Mouse (Mus musculus): ENCODE measurements around the gene Junb.

Gene Junb

DNA sequence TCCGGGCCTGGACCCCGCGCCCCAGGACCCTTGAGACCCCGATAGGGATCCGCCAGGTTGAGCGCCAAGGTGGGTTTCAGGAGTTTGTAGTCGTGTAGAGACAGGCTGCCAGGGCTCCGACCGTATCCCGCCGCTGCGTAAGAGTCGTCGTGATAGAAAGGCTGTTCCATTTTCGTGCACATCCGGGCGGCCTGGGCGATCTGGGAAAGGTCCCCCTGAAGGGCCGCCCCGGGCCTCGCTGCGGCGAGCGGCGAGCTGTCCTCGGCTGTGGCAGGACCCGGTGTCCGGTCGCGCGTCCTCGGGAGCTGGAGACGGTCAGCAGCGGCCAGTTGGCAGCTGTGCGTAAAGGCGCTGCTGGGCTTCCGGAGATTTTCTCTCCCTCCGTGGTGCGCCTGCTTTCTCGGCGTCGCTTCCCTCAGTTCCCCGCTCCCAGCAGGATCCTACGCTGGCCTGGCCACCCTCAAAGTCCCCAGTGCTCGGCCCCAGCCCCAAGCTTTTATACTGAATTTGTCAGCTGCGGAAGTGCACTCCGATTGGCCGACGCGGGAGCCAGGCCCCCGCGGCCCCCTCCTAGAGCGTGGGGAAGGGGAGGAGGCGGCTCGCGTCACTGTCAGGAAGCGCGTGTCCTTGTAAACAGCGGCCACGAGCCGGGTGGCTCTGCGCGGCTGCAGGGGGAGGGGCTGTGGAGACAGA is at the start of gene Junb:
Gene Junb (minus strand): TSS at position 471 of the 693 bp plus-strand sequence.
- DNase-seq = peak; percentile 97

DNA sequence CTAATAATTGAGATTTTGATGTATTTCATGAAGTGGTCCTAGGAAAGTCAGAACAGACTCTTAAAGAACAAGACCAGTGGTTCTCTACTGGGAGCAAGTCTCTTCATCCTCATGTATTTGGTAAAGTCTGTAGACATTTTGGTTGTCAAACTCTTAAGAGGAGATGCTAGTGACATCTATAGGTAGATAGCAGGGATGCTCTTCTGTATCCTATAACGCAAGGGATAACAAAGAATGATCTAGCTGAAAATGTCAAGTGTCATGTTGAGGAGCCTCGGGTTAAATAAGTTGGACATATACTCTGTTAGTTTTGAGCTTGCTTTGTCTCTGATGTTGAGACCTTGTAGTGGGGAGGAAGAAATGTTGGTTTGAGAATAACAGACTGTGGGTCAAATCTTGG is 49.4 kb upstream of the Junb start:
- DNase-seq = no peak

DNA sequence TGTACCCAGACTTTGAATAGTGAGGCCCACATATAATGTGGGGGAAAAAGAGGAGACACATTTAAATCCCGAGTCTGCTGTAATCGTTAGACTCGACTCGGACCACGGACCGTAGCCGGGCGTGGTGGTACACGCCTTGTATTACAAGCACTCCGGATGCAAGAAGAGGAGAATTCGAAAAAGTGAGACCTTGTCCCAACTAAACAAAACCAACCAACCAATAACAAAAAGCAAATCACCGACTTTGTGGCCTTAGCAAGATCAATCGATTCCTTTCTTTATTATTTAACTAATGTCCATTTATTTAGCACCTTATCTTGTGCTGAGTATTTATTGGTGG is 49.0 kb upstream of the Junb start:
- no peak for DNase-seq

DNA sequence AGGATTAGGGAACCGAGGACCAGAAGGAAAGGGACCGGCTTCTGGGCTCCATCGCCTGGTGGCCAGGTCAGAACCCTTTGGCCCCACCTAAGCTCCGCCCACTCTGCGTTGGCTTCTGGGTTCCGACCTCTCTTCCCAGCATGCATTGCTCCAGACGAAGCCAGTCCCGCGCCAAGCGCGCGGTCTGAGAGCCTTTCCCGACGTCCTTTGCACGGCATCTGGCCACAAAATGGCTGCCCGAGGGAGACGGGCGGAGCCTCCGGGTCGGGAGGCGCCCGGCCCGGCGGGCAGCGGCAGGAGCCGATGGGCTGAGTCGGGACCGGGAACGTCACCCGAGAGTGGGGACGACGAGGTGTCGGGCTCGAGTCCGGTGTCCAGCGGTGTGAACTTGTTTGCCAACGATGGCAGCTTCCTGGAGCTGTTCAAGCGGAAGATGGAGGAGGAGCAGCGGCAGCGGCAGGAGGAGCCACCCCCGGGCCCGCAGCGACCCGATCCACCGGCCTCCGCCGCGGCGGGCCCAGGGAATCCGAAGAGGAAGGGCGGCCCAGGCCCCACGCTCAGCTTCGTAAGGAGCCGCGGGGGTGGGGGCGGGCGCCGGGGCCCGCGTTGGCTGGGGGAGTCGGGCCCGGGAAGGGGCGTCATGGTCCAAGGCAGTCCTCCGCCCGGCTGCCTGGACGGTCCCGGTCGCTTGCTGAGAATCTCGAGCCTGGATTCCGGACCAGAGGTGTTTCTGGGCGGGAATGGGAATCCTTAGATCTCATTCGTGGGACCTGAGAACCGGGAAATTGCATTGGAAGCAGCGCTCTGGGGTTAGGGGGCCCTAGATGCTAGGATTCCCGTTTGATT is 48.4 kb upstream of the Junb start, which contains the start of gene Trir:
Gene Trir (plus strand): TSS at position 154 of the 846 bp plus-strand sequence.
- peak; percentile 98 for DNase-seq

DNA sequence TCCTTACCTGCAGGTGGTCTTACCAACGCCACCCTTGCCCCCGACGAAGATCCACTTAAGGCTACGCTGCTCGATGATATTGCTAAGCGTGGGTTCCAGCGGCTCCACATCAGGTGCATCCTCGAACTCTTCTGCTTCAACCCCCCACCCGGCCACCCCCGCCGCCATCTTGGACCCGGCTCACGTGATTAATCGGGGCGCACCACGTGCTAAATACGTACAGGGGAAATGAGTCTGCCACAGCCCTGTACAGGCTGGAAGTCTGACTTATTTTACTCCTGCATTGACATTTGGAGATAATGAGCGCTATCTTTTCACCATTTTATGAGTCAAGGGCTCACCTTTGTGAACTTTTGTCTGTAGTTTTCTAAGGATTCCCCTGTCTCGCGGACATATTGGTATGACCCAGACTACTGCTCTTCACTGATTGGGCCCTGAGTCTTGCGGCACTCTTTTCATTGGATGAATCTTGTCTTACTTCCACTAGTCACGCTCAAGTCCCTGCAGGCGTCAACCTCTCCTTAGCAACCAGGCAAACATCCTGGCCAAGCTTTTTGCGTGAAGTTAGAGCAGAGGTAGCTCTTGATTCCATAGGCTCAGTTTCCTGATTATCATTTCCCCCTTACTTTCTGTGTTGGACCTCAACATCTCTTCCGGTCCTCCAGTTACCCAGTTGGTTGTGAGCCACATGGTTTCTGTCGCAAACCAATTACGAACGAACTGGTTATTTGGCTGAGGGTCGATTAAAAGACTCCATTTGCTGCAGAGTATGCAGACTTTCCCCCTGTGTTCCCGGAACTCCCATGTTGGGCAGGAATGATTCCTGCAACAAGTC is 46.8 kb upstream of the Junb start, which contains the start of gene Asna1:
Gene Asna1 (minus strand): TSS at position 184 of the 835 bp plus-strand sequence.
- peak; percentile 90 for DNase-seq

DNA sequence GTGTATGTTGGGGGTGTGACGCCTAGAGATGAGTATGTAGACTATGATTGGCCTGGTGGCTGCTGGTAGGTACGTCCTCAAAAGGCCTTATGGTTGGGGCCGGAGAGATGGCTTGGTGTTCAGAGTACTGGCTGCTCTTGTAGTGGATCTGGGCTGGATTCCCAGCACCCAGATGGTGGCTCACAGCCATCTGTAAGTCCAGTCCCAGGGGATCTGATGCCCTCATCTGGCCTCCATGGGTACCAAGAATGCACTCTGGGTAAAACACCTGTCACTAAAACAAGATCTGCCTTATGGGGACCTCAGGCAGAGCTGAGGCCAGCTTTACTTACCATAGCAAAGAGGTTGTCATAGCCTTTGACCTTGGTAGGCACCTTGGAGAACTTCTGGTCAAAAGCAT is 45.3 kb upstream of the Junb start:
- no peak for DNase-seq

DNA sequence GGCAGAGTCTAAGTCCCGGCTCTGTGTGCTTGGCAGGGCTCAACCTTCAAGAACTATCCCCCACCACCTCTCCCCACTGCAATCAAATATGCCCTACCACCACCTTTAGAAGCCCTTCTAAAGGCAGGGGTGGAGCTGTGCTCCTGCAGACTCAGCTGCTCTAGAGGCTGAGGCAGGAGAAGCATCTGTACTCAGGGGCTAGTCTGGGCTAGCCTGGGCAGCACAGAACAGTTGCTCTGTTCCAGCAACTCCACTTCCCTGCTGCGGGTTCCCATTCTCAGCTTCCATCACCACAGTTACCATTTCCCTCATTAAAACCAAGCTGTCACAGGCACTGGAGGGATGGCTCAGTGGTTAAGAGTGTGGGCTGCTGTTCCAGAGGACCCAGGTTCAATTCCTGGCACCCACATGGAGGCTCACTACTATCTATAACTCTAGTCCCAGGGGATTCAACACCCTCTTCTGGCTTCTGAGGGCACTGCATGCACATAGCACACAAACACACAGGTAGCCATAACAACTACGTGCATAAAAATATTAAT is 43.1 kb upstream of the Junb start:
- no peak for DNase-seq

DNA sequence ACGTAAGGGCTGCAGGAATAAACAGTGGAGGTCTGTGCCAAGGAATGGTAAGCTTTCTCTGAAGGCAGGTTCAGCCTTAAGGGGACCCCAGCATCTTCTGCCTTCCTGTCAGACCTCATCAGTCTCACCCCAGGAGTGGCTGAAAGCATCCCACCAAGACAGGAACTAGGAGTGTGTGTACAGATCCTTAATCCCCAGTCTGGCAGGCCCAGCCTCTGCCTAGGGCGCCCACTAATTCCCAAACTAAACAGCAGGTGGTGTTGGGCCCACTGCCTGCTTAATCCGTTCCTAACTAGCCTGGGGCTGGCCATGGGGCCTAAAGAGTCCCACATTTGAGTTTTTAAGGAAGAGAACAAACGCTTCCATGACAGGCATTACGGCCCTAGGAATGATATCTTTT is 38.7 kb upstream of the Junb start:
- no peak for DNase-seq

DNA sequence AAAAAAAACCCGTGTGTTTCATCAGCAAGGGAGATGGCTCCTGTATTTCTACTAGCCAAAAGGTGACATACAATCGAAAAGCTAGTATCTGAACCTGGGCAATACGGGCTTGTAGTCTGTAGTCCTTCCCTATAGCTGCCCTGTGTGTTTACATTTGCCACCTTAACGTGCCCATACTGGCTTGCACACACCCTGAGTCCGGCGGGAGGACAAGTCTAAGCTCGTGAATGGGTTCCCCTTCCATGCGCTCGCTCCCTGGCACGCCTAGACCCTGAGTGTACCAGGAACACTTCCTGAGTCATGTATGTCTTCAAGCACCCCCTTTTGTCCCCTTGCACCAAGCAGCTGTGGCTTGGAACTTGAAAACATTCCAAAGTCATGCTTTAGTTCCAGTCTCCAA is 38.2 kb upstream of the Junb start:
- DNase-seq = no peak

DNA sequence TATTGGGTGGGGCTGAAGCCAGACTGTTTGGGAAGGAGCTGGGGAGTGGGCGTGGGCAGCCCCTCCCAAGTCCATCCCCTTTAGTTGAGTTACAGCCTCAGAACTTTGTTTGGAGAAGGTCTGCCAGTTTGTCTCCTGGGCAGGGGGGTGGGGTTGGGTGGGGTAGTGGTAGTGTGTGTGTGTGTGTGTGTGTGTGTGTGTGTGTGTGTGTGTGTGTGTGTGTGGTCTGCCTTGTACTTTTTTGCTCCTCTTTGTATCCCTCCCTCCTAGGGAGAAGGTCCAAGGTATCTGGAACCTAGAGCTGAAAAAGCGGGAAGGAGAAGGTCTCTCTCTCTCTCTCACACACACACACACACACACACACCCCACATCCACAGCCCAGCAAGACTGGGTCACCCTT is 35.9 kb upstream of the Junb start, which contains the start of gene Best2:
Gene Best2 (minus strand): TSS at position 101 of the 400 bp plus-strand sequence.
- no peak for DNase-seq

DNA sequence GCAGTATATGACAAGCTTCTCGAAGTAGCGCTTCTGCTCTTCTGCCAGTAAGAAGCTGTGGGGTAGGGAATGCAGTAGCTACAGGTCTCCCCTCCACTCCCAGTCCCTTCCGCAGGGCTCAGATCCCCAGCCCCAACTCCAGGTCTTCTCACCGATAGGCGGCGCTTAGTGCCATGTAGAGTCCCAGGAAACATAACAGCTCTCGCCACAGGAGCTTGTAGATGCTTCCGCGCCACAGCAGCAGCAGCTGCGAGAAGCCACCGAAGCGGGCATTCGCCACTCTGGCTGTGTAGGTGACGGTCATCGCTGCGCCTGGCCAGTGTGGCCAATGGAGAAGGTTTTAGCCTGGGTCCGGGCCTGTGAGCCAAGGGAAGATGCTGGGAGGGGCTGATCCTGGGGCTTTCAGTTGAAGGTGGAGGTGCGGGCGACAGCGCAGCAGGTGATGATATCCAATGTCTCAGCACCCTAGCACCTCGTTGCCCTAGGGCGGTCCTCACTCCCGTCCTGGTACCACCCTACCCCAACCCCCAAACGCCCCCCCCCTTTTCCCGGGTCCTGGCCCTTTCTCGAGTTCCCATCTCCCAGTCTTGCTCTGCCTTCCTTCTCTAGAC is 34.8 kb upstream of the Junb start:
- peak; percentile 80 for DNase-seq

DNA sequence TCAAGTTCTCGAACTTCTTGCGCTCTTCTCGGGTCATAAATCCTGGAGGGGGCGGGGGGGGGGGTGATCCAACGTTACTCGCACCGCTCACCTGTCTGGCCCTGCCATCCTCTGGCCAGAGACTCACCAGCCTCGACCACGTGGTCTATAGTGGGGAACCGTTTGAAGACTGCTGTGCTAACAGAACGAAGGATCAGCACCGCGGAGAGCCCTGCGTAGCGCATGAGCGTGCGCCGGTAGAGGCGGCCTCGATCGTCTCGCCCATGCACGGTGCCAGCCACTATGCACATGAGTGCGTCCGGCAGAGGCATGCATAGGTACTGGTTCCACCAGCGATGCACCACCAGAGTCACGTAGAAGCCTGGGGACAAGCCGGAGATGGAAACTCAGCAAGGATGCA is 32.7 kb upstream of the Junb start:
- no peak for DNase-seq

DNA sequence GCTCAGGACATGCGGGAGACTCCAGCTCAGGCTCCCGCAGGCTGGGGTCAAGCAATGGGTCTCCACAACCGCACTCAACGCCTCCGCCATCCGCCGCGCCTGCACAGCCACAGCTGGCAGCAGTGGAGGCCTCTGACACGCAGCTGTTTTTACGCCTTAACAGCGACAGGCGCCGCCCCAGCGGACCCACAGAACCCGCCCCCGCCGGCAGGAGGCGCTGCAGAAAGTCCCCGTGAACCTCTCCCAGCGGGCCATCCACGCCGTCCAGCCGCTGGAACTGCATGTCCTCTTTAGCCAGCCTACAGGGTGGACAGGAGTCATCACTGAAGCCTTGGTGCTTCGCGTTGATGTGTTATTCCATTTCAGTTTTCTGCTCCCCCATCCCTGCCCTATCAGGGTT is 29.2 kb upstream of the Junb start:
- DNase-seq = no peak

DNA sequence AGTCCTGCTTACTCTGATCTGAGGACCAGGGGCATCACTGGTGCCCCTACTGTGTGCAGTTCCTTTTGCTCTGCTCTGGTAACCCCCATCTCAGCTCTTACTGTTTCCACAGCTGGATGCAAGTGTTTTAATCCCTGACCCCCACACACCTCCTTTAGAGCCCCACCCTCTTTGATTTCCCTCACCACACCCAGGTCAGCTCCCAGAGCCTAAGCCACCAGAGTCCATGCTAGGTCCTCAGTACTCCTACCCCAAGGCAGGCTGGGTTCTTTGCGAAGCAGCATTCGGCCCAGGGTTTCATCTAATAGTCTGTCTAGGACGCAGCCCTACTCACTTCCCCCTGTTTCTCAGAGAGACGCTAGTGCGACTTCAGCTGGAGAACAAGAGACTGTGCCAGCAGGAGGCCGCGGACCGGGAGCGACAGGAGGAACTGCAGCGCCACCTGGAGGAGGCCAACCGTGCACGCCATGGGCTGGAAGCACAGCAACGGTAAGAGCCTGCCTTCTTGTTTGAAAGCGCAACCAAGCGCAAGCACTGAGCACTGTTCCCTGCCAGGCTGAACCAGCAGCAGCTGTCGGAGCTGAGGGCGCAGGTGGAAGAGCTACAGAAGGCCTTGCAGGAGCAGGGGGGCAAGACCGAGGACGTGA is 19.3 kb upstream of the Junb start:
- DNase-seq = peak; percentile 89

DNA sequence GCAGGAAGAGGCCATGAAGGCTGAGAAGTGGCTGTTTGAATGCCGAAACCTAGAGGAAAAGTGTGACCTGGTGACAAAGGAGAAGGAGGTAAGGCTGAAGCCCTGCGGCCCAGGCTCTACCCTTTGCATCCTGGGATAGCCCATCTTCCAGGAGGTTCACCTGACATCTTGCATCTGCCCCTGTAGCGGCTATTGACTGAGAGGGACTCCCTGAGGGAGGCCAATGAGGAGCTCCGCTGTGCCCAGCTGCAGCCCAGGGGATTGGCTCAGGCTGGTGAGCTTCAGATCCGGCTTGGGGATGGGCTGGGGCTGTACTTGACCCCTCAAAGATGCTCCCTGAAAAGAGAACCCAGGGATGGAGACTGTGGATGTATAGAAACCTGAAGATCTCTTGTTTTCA is 18.5 kb upstream of the Junb start:
- no peak for DNase-seq

DNA sequence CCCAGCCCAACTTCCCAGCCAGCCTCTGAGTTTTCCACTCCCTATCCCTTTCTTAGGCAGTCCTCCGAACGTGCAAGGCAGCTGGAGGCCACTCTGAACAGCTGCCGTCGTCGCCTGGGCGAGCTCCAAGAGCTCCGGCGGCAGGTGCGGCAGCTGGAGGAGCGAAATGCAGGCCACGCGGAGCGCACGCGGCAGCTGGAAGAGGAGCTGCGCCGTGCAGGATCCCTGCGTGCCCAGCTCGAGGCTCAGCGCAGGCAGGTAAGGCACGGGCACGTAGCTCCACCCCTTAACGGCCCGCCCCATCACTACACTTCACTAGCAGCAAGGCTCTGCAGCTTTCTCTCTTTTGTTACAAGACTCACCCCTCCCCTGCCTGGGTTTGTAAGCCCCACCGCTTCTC is 17.2 kb upstream of the Junb start:
- DNase-seq = no peak

DNA sequence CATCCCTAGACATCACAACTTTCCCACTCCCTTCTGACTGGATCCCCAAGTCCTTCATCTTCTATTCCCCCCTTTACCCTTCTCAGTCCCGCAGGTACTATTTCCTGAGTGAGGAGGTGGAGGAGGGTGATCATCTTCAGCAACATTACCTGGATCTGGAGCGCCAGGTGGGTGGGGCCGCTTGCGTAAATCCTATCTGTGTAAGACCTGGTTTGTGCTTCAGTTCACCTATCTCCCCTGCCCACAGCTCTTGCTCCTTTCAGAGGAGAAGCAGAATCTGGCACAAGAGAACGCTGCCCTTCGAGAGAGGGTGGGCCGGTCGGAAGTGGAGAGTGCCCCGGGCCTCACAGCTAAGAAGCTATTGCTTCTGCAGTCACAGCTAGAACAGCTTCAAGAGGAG is 15.9 kb upstream of the Junb start:
- DNase-seq = no peak

DNA sequence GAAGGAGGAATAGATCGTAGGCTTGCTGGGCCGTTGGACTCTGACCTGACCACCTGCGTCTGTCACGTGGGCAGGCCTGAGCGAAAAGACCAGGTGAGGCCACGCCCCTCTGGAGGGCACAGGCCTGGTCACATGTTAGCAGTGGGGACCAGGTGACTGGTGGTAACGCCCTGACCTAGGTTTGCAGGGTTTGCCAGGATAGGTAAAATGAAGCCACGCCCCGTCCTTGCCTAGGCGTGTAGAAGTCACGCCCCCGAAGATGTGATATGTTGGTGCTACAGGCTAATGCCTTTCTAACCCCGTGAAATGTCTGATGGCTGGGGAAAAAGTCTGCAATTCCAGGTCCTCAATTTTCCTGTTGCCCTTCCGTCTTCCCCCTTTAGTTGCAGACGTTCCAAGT is 12.3 kb upstream of the Junb start:
- DNase-seq = peak; percentile 93

DNA sequence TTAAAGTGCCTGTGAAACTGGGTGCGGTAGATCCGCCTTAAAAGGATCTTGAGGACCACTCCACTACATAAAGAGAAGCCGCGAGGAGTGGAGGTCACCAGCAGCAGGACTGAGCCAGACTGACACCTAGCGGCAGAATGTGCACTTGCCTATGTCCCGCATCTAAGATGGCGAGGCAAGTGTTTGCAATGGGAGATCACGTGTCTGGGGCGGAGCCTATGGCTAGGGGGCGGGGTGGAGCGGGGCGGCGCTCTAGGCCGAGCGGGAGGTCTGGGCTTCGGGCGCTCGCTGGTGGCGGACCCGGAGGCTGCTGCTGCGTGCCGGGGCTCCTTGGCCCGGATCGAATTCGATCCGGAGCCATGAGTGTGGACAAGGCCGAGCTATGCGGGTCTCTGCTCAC is 11.8 kb upstream of the Junb start, which contains the start of gene Hook2:
Gene Hook2 (plus strand): TSS at position 255 of the 400 bp plus-strand sequence.
- peak; percentile 99 for DNase-seq

DNA sequence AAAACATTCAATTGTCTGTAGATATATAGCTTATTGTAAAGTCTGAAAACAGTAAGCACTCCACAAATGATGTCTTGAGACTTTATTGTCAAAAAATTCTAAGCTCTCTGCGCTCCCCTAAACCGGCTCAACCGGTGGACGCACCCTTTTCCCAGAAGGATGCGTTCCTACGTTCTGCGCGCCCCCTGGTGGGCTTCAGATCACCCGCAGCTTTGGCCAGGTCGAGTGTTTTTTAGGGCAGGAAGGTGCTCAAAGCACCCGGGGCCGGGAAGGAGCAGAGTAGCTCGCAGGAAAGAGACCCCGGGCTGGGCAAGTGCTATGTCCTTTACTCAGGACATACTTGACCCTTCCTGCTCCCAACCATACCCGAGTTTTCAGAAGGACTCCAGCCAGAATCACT is 11.3 kb upstream of the Junb start:
- peak; percentile 95 for DNase-seq

DNA sequence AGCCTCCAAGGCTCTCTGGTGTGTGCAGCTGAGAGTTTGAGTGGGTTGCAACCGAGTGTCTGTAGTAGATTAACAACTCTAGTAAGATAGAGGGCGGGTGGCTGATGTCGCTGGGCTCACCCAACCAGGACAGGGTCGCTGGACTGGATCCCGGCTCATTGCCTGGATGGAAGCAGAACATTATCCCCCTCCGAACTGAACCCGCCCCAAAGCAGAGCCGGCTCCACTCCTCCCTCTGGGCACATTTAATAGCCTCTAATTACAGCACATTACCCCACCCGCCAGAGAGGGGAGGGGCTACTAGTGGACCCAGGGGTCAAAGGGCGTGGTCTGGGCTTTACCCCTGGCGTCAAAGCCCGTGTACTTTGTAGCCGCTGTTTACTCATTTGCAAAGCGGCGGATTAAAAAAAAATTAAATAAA is 10.8 kb upstream of the Junb start:
- peak; percentile 91 for DNase-seq

DNA sequence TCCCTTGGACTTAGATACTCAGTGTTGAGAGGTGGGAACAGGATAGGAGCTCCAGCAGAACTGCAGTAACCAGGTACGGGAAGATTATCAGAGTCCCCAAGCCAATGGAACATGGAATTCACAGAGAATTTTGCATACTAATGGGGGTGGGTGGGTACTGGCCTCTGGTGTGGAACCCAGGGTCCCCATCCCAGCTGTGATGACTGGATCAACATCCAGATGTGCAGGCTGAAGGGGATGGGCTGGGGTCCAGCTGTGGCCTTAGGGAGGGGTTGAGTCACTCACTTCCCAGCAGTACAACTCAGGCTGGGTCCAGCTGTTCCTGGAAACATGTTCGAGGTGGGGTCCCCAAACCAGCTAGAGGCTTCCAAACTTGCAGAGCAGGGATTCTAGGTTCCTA is 9.4 kb upstream of the Junb start:
- no peak for DNase-seq
